Mouse (Mus musculus): ENCODE measurements around the gene Oit3.

GRCm38 (mm10) chr10:59465546-59465945 is 24.0 kb upstream of the Oit3 start:
- TF ChIP-seq ZC3H11A (IDR thresholded peaks at IDR 0.05; ENCODE audit: borderline replicate concordance, low read depth, low read length) (no peak), MAFK (IDR thresholded peaks at IDR 0.05; ENCODE audit: insufficient read depth, low read depth, low read length) (no peak), ZNF384 (IDR thresholded peaks at IDR 0.05; ENCODE audit: low read depth, low read length) (no peak), HCFC1 (IDR thresholded peaks at IDR 0.05; ENCODE audit: borderline replicate concordance, insufficient read depth, low read length) (no peak), CHD2 (IDR thresholded peaks at IDR 0.05; ENCODE audit: low read depth, low read length) (no peak)
